Mouse (Mus musculus) E14TG2a.4 (cell line): Measurements from ENCODE around the gene Raver2.

Experiments
- CTCF ChIP-seq: conservative IDR thresholded peaks from 2 replicates; pipeline ENCODE4 v1.5.1; 2014; ENCODE audit warnings: low read length
- NANOG ChIP-seq: IDR thresholded peaks from 2 replicates; pipeline ENCODE4 v1.6.1; 2014; ENCODE audit warnings: borderline replicate concordance, low read length, mixed read lengths
- POU5F1 ChIP-seq: IDR thresholded peaks from 2 replicates; pipeline ENCODE4 v1.6.1; 2014; ENCODE audit warnings: low read length, borderline replicate concordance

DNA sequence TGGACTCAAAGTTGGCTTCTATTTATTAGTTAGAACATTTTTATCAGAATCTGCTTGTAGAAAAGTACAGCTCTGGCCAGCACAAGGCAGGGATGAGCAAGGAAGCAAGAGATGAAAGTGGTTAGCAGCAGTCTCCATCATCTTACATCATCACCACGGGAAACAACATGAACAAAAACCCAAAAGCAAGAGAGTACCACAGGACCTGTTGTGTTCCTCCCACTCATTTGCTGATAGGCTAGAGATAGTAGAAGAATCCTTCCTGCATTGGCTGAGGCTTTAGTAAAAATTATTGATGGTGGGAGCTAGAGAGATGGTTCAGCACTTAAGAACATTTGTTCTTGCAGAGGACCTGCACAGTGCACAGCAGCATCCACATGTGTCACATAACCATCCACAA lies 125.4 kb downstream of the Raver2 start:
- TF ChIP-seq CTCF (no peak), POU5F1 (no peak), NANOG (no peak)
